Mouse (Mus musculus) embryonic facial prominence, embryonic 12.5 days (tissue): ENCODE data around the gene Amfr. TPM values are rescaled to one million over a fixed set of nuclear protein-coding genes. Genes with fewer than 3 reads are reported as not detected.

ENCODE experiments used
- ATAC-seq: fragments of 200-750 bp; cut with Nextera tagmentation; 2 replicates; pipeline ENCODE4 v1.8.0; 2017; ENCODE audit not compliant: insufficient number of reproducible peaks, insufficient read depth, low FRiP score, low TSS enrichment
- H3K27ac ChIP-seq: fragments of 300-500 bp; sonication (generic); 2 replicates; pipeline ENCODE4 v1.5.1; 2016; ENCODE audit warnings: mild to moderate bottlenecking
- H3K27me3 ChIP-seq: fragments of 300-500 bp; sonication (generic); 2 replicates; pipeline ENCODE4 v1.6.1; 2016; ENCODE audit warnings: mild to moderate bottlenecking, moderate library complexity
- H3K36me3 ChIP-seq: fragments of 300-500 bp; sonication (generic); 2 replicates; pipeline ENCODE4 v1.6.1; 2016; ENCODE audit warnings: mild to moderate bottlenecking
- H3K4me1 ChIP-seq: fragments of 300-500 bp; sonication (generic); 2 replicates; pipeline ENCODE4 v1.6.1; 2016
- H3K4me2 ChIP-seq: fragments of 300-500 bp; sonication (generic); replicated peaks from 2 replicates; pipeline ENCODE4 v1.6.1; 2016; ENCODE audit warnings: mild to moderate bottlenecking, moderate library complexity
- H3K4me3 ChIP-seq: fragments of 300-500 bp; sonication (generic); 2 replicates; pipeline ENCODE4 v1.5.1; 2016; ENCODE audit warnings: mild to moderate bottlenecking
- H3K9ac ChIP-seq: fragments of 300-500 bp; sonication (generic); 2 replicates; pipeline ENCODE4 v1.6.1; 2016; ENCODE audit warnings: mild to moderate bottlenecking, moderate library complexity
- H3K9me3 ChIP-seq: fragments of 300-500 bp; sonication (generic); 2 replicates; pipeline ENCODE4 v1.6.1; 2016; ENCODE audit warnings: mild to moderate bottlenecking, moderate library complexity
- WGBS: fragments of 180-500 bp; shearing (Covaris S2); methylation state at CpG from one replicate; pipeline ENCODE4 v1.1.7; 2016; 5-methylcytosine and 5-hydroxymethylcytosine counted together
- polyA plus RNA-seq: library from polyadenylated mRNA; unstranded; fragments of >200 nt; fragmentation: Nextera tagmentation; extraction: Ambion mirVana; gene quantifications from 2 replicates; pipeline ENCODE4 v1.2.1, GENCODE M21; 2016

The Amfr gene
- polyA plus RNA-seq, 1 experiment from 2014 or later, result 60.1 TPM

GRCm38 (mm10) chr8:93952511-93952910, 60.1 kb downstream of the Amfr start:
- no peak for ATAC-seq
- 0 out of 2 replicates have a peak, but pooled peaks cover 7% of the 10 kb centered on the region for H3K36me3 ChIP-seq

GRCm38 (mm10) chr8:93950133-93950532, 62.5 kb downstream of the Amfr start:
- H3K9ac ChIP-seq, result no peak overlapping the region
- no peaks in the 10 kb centered on the region for H3K9me3 ChIP-seq
- no peak for ATAC-seq
- no peak overlapping the region for H3K4me2 ChIP-seq
- 0 out of 2 replicates have a peak, but pooled peaks cover 3% of the 10 kb centered on the region for H3K36me3 ChIP-seq
- no peaks in the 10 kb centered on the region for H3K27me3 ChIP-seq
- 83% methylated on average over 14 of the region's 14 CpGs for WGBS
- H3K4me3 ChIP-seq, result no peak overlapping the region
- H3K27ac ChIP-seq, result no peak overlapping the region
- no peaks in the 10 kb centered on the region for H3K4me1 ChIP-seq

More at GRCm38 (mm10) chr8:93952511-93952910, 60.1 kb downstream of the Amfr start:
- H3K27ac ChIP-seq, result no peak overlapping the region
- WGBS, result 82% methylated on average over 9 of the region's 9 CpGs
- H3K27me3 ChIP-seq, result no peaks in the 10 kb centered on the region
- H3K4me3 ChIP-seq, result no peak overlapping the region
- H3K9ac ChIP-seq, result no peak overlapping the region
- H3K4me2 ChIP-seq, result no peak overlapping the region
- no peaks in the 10 kb centered on the region for H3K9me3 ChIP-seq
- no peaks in the 10 kb centered on the region for H3K4me1 ChIP-seq

GRCm38 (mm10) chr8:93946397-93946796, 66.2 kb downstream of the Amfr start:
- 94% methylated on average over 1 of the region's 1 CpGs for WGBS
- Histone ChIP-seq H3K36me3 (0 out of 2 replicates have a peak, but pooled peaks cover 2% of the 10 kb centered on the region), H3K4me2 (no peak overlapping the region)

GRCm38 (mm10) chr8:93945781-93946180, 66.9 kb downstream of the Amfr start:
- no peaks in the 10 kb centered on the region for H3K4me1 ChIP-seq
- no peaks in the 10 kb centered on the region for H3K9me3 ChIP-seq
- no peak overlapping the region for H3K4me3 ChIP-seq
- no peak for ATAC-seq
- WGBS, result 74% methylated on average over 4 of the region's 4 CpGs
- no peaks in the 10 kb centered on the region for H3K36me3 ChIP-seq
- no peaks in the 10 kb centered on the region for H3K27me3 ChIP-seq
- H3K9ac ChIP-seq, result no peak overlapping the region
- H3K27ac ChIP-seq, result no peak overlapping the region
- H3K4me2 ChIP-seq, result no peak overlapping the region

More at GRCm38 (mm10) chr8:93946397-93946796, 66.2 kb downstream of the Amfr start:
- Histone ChIP-seq H3K9me3 (no peaks in the 10 kb centered on the region), H3K27me3 (no peaks in the 10 kb centered on the region), H3K9ac (no peak overlapping the region), H3K4me1 (no peaks in the 10 kb centered on the region), H3K27ac (no peak overlapping the region), H3K4me3 (no peak overlapping the region)
- ATAC-seq, result no peak

GRCm38 (mm10) chr8:93941636-93942054, 71.0 kb downstream of the Amfr start:
- H3K27me3 ChIP-seq, result no peaks in the 10 kb centered on the region
- 76% methylated on average over 4 of the region's 4 CpGs for WGBS
- no peak for ATAC-seq

GRCm38 (mm10) chr8:93940542-93941423, 71.9 kb downstream of the Amfr start:
- 57% methylated on average over 11 of the region's 11 CpGs for WGBS
- no peak overlapping the region for H3K9ac ChIP-seq
- H3K9me3 ChIP-seq, result no peaks in the 10 kb centered on the region
- H3K4me3 ChIP-seq, result no peak overlapping the region
- no peaks in the 10 kb centered on the region for H3K36me3 ChIP-seq
- H3K4me1 ChIP-seq, result no peaks in the 10 kb centered on the region
- H3K27me3 ChIP-seq, result no peaks in the 10 kb centered on the region
- no peak overlapping the region for H3K27ac ChIP-seq
- no peak overlapping the region for H3K4me2 ChIP-seq
- ATAC-seq, result no peak

More at GRCm38 (mm10) chr8:93941636-93942054, 71.0 kb downstream of the Amfr start:
- H3K27ac ChIP-seq, result no peak overlapping the region
- no peaks in the 10 kb centered on the region for H3K9me3 ChIP-seq
- no peak overlapping the region for H3K4me3 ChIP-seq
- no peaks in the 10 kb centered on the region for H3K36me3 ChIP-seq
- H3K4me1 ChIP-seq, result no peaks in the 10 kb centered on the region
- H3K4me2 ChIP-seq, result no peak overlapping the region
- no peak overlapping the region for H3K9ac ChIP-seq

- no peaks in the 10 kb centered on the region for H3K4me1 ChIP-seq
- H3K9ac ChIP-seq, result no peak overlapping the region
Measured at GRCm38 (mm10) chr8:93938193-93938592, 74.4 kb downstream of the Amfr start.

GRCm38 (mm10) chr8:93933288-93933687, 79.4 kb downstream of the Amfr start:
- ATAC-seq, result no peak
- Histone ChIP-seq H3K27ac (no peak overlapping the region), H3K36me3 (no peaks in the 10 kb centered on the region), H3K9ac (no peak overlapping the region), H3K9me3 (no peaks in the 10 kb centered on the region), H3K4me3 (no peak overlapping the region), H3K4me2 (no peak overlapping the region), H3K27me3 (no peaks in the 10 kb centered on the region), H3K4me1 (0 out of 2 replicates have a peak, but pooled peaks cover 2% of the 10 kb centered on the region)
- WGBS, result 81% methylated on average over 2 of the region's 2 CpGs

More at GRCm38 (mm10) chr8:93938193-93938592, 74.4 kb downstream of the Amfr start:
- Histone ChIP-seq H3K27me3 (no peaks in the 10 kb centered on the region), H3K4me3 (no peak overlapping the region), H3K9me3 (no peaks in the 10 kb centered on the region), H3K27ac (no peak overlapping the region), H3K4me2 (no peak overlapping the region), H3K36me3 (no peaks in the 10 kb centered on the region)
- 85% methylated on average over 3 of the region's 3 CpGs for WGBS
- ATAC-seq, result no peak

GRCm38 (mm10) chr8:93932873-93933272, 79.8 kb downstream of the Amfr start:
- 0 out of 2 replicates have a peak, but pooled peaks have one; percentile 48 for ATAC-seq
- Histone ChIP-seq H3K27me3 (no peaks in the 10 kb centered on the region), H3K27ac (no peak overlapping the region), H3K4me2 (no peak overlapping the region), H3K36me3 (no peaks in the 10 kb centered on the region), H3K9me3 (no peaks in the 10 kb centered on the region), H3K9ac (no peak overlapping the region), H3K4me1 (0 out of 2 replicates have a peak, but pooled peaks cover 2% of the 10 kb centered on the region), H3K4me3 (no peak overlapping the region)
- WGBS, result 26% methylated on average over 6 of the region's 6 CpGs

GRCm38 (mm10) chr8:93931336-93931735, 81.3 kb downstream of the Amfr start:
- WGBS, result 86% methylated on average over 6 of the region's 6 CpGs
- Histone ChIP-seq H3K27me3 (no peaks in the 10 kb centered on the region), H3K4me3 (no peak overlapping the region), H3K27ac (no peak overlapping the region), H3K4me2 (no peak overlapping the region), H3K4me1 (0 out of 2 replicates have a peak, but pooled peaks cover 2% of the 10 kb centered on the region), H3K9me3 (no peaks in the 10 kb centered on the region), H3K36me3 (no peaks in the 10 kb centered on the region), H3K9ac (no peak overlapping the region)
- ATAC-seq, result no peak

- H3K9me3 ChIP-seq, result no peaks in the 10 kb centered on the region
- 86% methylated on average over 4 of the region's 4 CpGs for WGBS
- no peak overlapping the region for H3K4me2 ChIP-seq
- no peak overlapping the region for H3K4me3 ChIP-seq
- no peak for ATAC-seq
- no peak overlapping the region for H3K27ac ChIP-seq
- 0 out of 2 replicates have a peak, but pooled peaks cover 2% of the 10 kb centered on the region for H3K4me1 ChIP-seq
- H3K27me3 ChIP-seq, result no peaks in the 10 kb centered on the region
- H3K9ac ChIP-seq, result no peak overlapping the region
- no peaks in the 10 kb centered on the region for H3K36me3 ChIP-seq
Measured at GRCm38 (mm10) chr8:93929233-93929632, 83.4 kb downstream of the Amfr start.

GRCm38 (mm10) chr8:93925513-93925912, 87.1 kb downstream of the Amfr start:
- Histone ChIP-seq H3K4me3 (no peak overlapping the region), H3K4me2 (no peak overlapping the region), H3K36me3 (no peaks in the 10 kb centered on the region), H3K27me3 (0 out of 2 replicates have a peak, but pooled peaks cover 3% of the 10 kb centered on the region), H3K27ac (no peak overlapping the region), H3K4me1 (no peaks in the 10 kb centered on the region), H3K9me3 (no peaks in the 10 kb centered on the region), H3K9ac (no peak overlapping the region)
- no peak for ATAC-seq
- WGBS, result 28% methylated on average over 3 of the region's 3 CpGs
